Comparison of ENCODE assay signal across 13 mouse cellular contexts in genomic region chr16:32076406-32076805, GRCm38 (mm10). TPM values are rescaled to one million over a fixed set of nuclear protein-coding genes. Genes with fewer than 3 reads are reported as not detected.
DNase-seq lines count a peak whose midpoint lies in the region; ATAC-seq and TF ChIP-seq lines count a peak whose summit lies in the region.
"Had no signal": no experiment of that assay in that cellular context is flagged by ENCODE, and none has a peak within 500 bp of the region (broad histone marks: within the 10 kb centered on the region; RNA-seq: fewer than 3 reads in every experiment).

No protein-coding gene starts in this region.

- H3K27ac ChIP-seq in forebrain, embryonic 13.5 days = no peak overlapping the region
- no peak overlapping the region for H3K27ac ChIP-seq in forebrain, embryonic 14.5 days (ENCODE audit: low read depth, low read length)
- no peak overlapping the region for H3K27ac ChIP-seq in hindbrain, embryonic 14.5 days
- H3K27ac ChIP-seq in hindbrain, embryonic 16.5 days (ENCODE audit: low read depth, low read length) = no peak overlapping the region
- H3K27ac ChIP-seq in lung, embryonic 15.5 days = no peak overlapping the region
- no peak overlapping the region for H3K27ac ChIP-seq in intestine, postnatal 0 days (ENCODE audit: low read depth, low read length)
- H3K27ac ChIP-seq: layer of hippocampus, adult 2 months had no signal

- H3K36me3 ChIP-seq in forebrain, embryonic 13.5 days (ENCODE audit: poor library complexity, severe bottlenecking) = no peaks in the 10 kb centered on the region
- H3K36me3 ChIP-seq in forebrain, embryonic 14.5 days (ENCODE audit: control insufficient read depth, insufficient read depth, low read length) = no peaks in the 10 kb centered on the region
- H3K36me3 ChIP-seq in hindbrain, embryonic 14.5 days (replicated peaks; ENCODE audit: control insufficient read depth, insufficient read depth) = no peaks in the 10 kb centered on the region
- H3K36me3 ChIP-seq in hindbrain, embryonic 16.5 days (ENCODE audit: control insufficient read depth, insufficient read depth, low read length) = no peaks in the 10 kb centered on the region
- no peaks in the 10 kb centered on the region for H3K36me3 ChIP-seq in lung, embryonic 15.5 days
- no peaks in the 10 kb centered on the region for H3K36me3 ChIP-seq in intestine, postnatal 0 days (ENCODE audit: control insufficient read depth, insufficient read depth)

- no peak overlapping the region for H3K9ac ChIP-seq in forebrain, embryonic 13.5 days
- no peak overlapping the region for H3K9ac ChIP-seq in forebrain, embryonic 14.5 days (ENCODE audit: low read length)
- H3K9ac ChIP-seq in hindbrain, embryonic 14.5 days = peak overlapping the region; percentile 3; the same call in 1 of the 2 replicates
- H3K9ac ChIP-seq in hindbrain, embryonic 16.5 days (ENCODE audit: low read depth, low read length) = no peak overlapping the region
- H3K9ac ChIP-seq in lung, embryonic 15.5 days = no peak overlapping the region
- H3K9ac ChIP-seq in intestine, postnatal 0 days (ENCODE audit: low read depth, low read length) = no peak overlapping the region

- TF ChIP-seq CTCF in intestine, postnatal 0 days (IDR thresholded peaks at IDR 0.05; ENCODE audit: low read depth) = no peak

- H3K4me1 ChIP-seq in forebrain, embryonic 13.5 days = peaks cover 28% of the 10 kb centered on the region
- peaks cover 14% of the 10 kb centered on the region; the same call in 1 of the 2 replicates for H3K4me1 ChIP-seq in forebrain, embryonic 14.5 days (ENCODE audit: control insufficient read depth, insufficient read depth, low read length)
- peaks cover 21% of the 10 kb centered on the region for H3K4me1 ChIP-seq in hindbrain, embryonic 14.5 days (replicated peaks; ENCODE audit: control insufficient read depth, insufficient read depth, low read length)
- H3K4me1 ChIP-seq in hindbrain, embryonic 16.5 days (ENCODE audit: control insufficient read depth, insufficient read depth, low read depth, low read length) = peaks cover 15% of the 10 kb centered on the region
- H3K4me1 ChIP-seq in lung, embryonic 15.5 days = peaks cover 18% of the 10 kb centered on the region
- H3K4me1 ChIP-seq in intestine, postnatal 0 days (replicated peaks; ENCODE audit: control insufficient read depth, insufficient read depth, low read length) = 0 out of 2 replicates have a peak, but pooled peaks cover 6% of the 10 kb centered on the region

- no peak for ATAC-seq in forebrain, embryonic 13.5 days
- no peak for ATAC-seq in forebrain, embryonic 14.5 days
- ATAC-seq in hindbrain, embryonic 14.5 days (ENCODE audit: low FRiP score) = no peak
- no peak for ATAC-seq in hindbrain, embryonic 16.5 days
- ATAC-seq in lung, embryonic 15.5 days (ENCODE audit: borderline replicate concordance, extremely low read depth, low FRiP score, low TSS enrichment) = no peak
- ATAC-seq in intestine, postnatal 0 days = no peak
- ATAC-seq: Patski had no signal

- DNase-seq in forebrain, embryonic 14.5 days (ENCODE audit: low spot score) = no peak
- DNase-seq in hindbrain, embryonic 14.5 days (ENCODE audit: low spot score) = no peak
- no peak for DNase-seq in lung, postnatal 14 days
- DNase-seq in layer of hippocampus, adult 8-10 months (ENCODE audit: low spot score in 2 of 2) = no peak
- DNase-seq: adrenal gland, adult 8-10 months; heart, postnatal 36 days; retina, postnatal 1 day had no signal

- H3K4me3 ChIP-seq in forebrain, embryonic 13.5 days = no peak overlapping the region
- no peak overlapping the region for H3K4me3 ChIP-seq in forebrain, embryonic 14.5 days (ENCODE audit: low read depth, low read length)
- H3K4me3 ChIP-seq in hindbrain, embryonic 14.5 days (replicated peaks; ENCODE audit: low read length) = no peak overlapping the region
- no peak overlapping the region for H3K4me3 ChIP-seq in hindbrain, embryonic 16.5 days (ENCODE audit: low read length)
- H3K4me3 ChIP-seq in lung, embryonic 15.5 days = no peak overlapping the region
- H3K4me3 ChIP-seq in intestine, postnatal 0 days (ENCODE audit: low read depth, low read length) = no peak overlapping the region; the same call in 1 of the 2 replicates

- H3K9me3 ChIP-seq in forebrain, embryonic 13.5 days (replicated peaks) = no peaks in the 10 kb centered on the region
- no peaks in the 10 kb centered on the region for H3K9me3 ChIP-seq in forebrain, embryonic 14.5 days (replicated peaks; ENCODE audit: control insufficient read depth, low read length)
- no peaks in the 10 kb centered on the region for H3K9me3 ChIP-seq in hindbrain, embryonic 14.5 days (ENCODE audit: control insufficient read depth, low read length)
- no peaks in the 10 kb centered on the region for H3K9me3 ChIP-seq in hindbrain, embryonic 16.5 days (ENCODE audit: control insufficient read depth, low read length)
- no peaks in the 10 kb centered on the region for H3K9me3 ChIP-seq in lung, embryonic 15.5 days
- H3K9me3 ChIP-seq in intestine, postnatal 0 days (ENCODE audit: control insufficient read depth) = no peaks in the 10 kb centered on the region

- WGBS in forebrain, embryonic 13.5 days = 79% methylated on average over 3 of the region's 3 CpGs
- WGBS in forebrain, embryonic 14.5 days = 62% methylated on average over 3 of the region's 3 CpGs
- 85% methylated on average over 3 of the region's 3 CpGs for WGBS in hindbrain, embryonic 14.5 days
- WGBS in hindbrain, embryonic 16.5 days = 62% methylated on average over 3 of the region's 3 CpGs
- 36% methylated on average over 3 of the region's 3 CpGs for WGBS in lung, embryonic 15.5 days
- WGBS in intestine, postnatal 0 days = 20% methylated on average over 3 of the region's 3 CpGs

- H3K27me3 ChIP-seq in forebrain, embryonic 13.5 days = no peaks in the 10 kb centered on the region
- no peaks in the 10 kb centered on the region for H3K27me3 ChIP-seq in forebrain, embryonic 14.5 days (replicated peaks; ENCODE audit: control insufficient read depth, insufficient read depth, low read length)
- no peaks in the 10 kb centered on the region for H3K27me3 ChIP-seq in hindbrain, embryonic 14.5 days (ENCODE audit: control insufficient read depth, insufficient read depth, low read length)
- H3K27me3 ChIP-seq in hindbrain, embryonic 16.5 days (replicated peaks; ENCODE audit: control insufficient read depth, insufficient read depth, low read length) = no peaks in the 10 kb centered on the region
- no peaks in the 10 kb centered on the region for H3K27me3 ChIP-seq in lung, embryonic 15.5 days
- no peaks in the 10 kb centered on the region for H3K27me3 ChIP-seq in intestine, postnatal 0 days (replicated peaks; ENCODE audit: control insufficient read depth, insufficient read depth, low read length)
- H3K27me3 ChIP-seq: Patski had no signal

- H3K4me2 ChIP-seq in forebrain, embryonic 13.5 days = peak overlapping the region; percentile 24; the same call in 1 of the 2 replicates
- H3K4me2 ChIP-seq in forebrain, embryonic 14.5 days (ENCODE audit: low read length) = no peak overlapping the region
- 0 out of 2 replicates have a peak overlapping the region, but pooled peaks have one; percentile 22 for H3K4me2 ChIP-seq in hindbrain, embryonic 14.5 days (replicated peaks)
- no peak overlapping the region; the same call in 1 of the 2 replicates for H3K4me2 ChIP-seq in hindbrain, embryonic 16.5 days (ENCODE audit: low read length)
- H3K4me2 ChIP-seq in lung, embryonic 15.5 days = peak overlapping the region; percentile 72
- H3K4me2 ChIP-seq in intestine, postnatal 0 days (replicated peaks; ENCODE audit: low read depth) = peak overlapping the region; percentile 64

RNA-seq across cellular contexts. Expression of gene Pak2, which starts 2.7 kb away (rescaled TPM):
- 42.5 and 45.4 TPM in 2 replicates for polyA plus RNA-seq in forebrain, embryonic 13.5 days (2015; fragmentation: Nextera tagmentation; extraction: Ambion mirVana)
- 39.3 and 45.9 TPM in 2 replicates for polyA plus RNA-seq in forebrain, embryonic 14.5 days (2014; fragmentation: Nextera tagmentation; extraction: Ambion mirVana)
- polyA plus RNA-seq in hindbrain, embryonic 14.5 days (2014; fragmentation: Nextera tagmentation; extraction: Ambion mirVana) = 30.6 and 34.5 TPM in 2 replicates
- 24.9 and 29.9 TPM in 2 replicates for polyA plus RNA-seq in hindbrain, embryonic 16.5 days (2015; fragmentation: Nextera tagmentation; extraction: Ambion mirVana)
- 33.2 and 35.7 TPM in 2 replicates for polyA plus RNA-seq in lung, embryonic 15.5 days (2015; fragmentation: Nextera tagmentation; extraction: Ambion mirVana)
- 23.4 and 25.6 TPM in 2 replicates for polyA plus RNA-seq in intestine, postnatal 0 days (2015; fragmentation: Nextera tagmentation; extraction: Ambion mirVana)
- total RNA-seq in layer of hippocampus, adult 8-10 months (2022) = 10 to 100 TPM; 29.4 to 32.2 (median 30.6) TPM

RNA-seq across cellular contexts. Expression of gene Pigx, which starts 23.1 kb away (rescaled TPM):
- 148 and 158 TPM in 2 replicates for polyA plus RNA-seq in forebrain, embryonic 13.5 days (2015; fragmentation: Nextera tagmentation; extraction: Ambion mirVana)
- polyA plus RNA-seq in forebrain, embryonic 14.5 days (2014; fragmentation: Nextera tagmentation; extraction: Ambion mirVana) = 141 and 159 TPM in 2 replicates
- 96.8 and 109 TPM in 2 replicates for polyA plus RNA-seq in hindbrain, embryonic 14.5 days (2014; fragmentation: Nextera tagmentation; extraction: Ambion mirVana)
- polyA plus RNA-seq in hindbrain, embryonic 16.5 days (2015; fragmentation: Nextera tagmentation; extraction: Ambion mirVana) = 94.0 and 94.8 TPM in 2 replicates
- 88.9 and 95.6 TPM in 2 replicates for polyA plus RNA-seq in lung, embryonic 15.5 days (2015; fragmentation: Nextera tagmentation; extraction: Ambion mirVana)
- polyA plus RNA-seq in intestine, postnatal 0 days (2015; fragmentation: Nextera tagmentation; extraction: Ambion mirVana) = 68.1 and 71.6 TPM in 2 replicates
- 10 to 100 TPM; 23.2 to 36.1 (median 27.7) TPM for total RNA-seq in layer of hippocampus, adult 8-10 months (2022)

RNA-seq across cellular contexts. Expression of gene Cep19, which starts 23.2 kb away (rescaled TPM):
- polyA plus RNA-seq in forebrain, embryonic 13.5 days (2015; fragmentation: Nextera tagmentation; extraction: Ambion mirVana) = 39.5 and 44.3 TPM in 2 replicates
- 49.8 and 54.1 TPM in 2 replicates for polyA plus RNA-seq in forebrain, embryonic 14.5 days (2014; fragmentation: Nextera tagmentation; extraction: Ambion mirVana)
- polyA plus RNA-seq in hindbrain, embryonic 14.5 days (2014; fragmentation: Nextera tagmentation; extraction: Ambion mirVana) = 50.3 and 53.0 TPM in 2 replicates
- 48.0 and 51.0 TPM in 2 replicates for polyA plus RNA-seq in hindbrain, embryonic 16.5 days (2015; fragmentation: Nextera tagmentation; extraction: Ambion mirVana)
- polyA plus RNA-seq in lung, embryonic 15.5 days (2015; fragmentation: Nextera tagmentation; extraction: Ambion mirVana) = 29.8 and 30.3 TPM in 2 replicates
- polyA plus RNA-seq in intestine, postnatal 0 days (2015; fragmentation: Nextera tagmentation; extraction: Ambion mirVana) = 22.3 and 23.0 TPM in 2 replicates
- total RNA-seq in layer of hippocampus, adult 8-10 months (2022) = 10 to 100 TPM; 54.7 to 66.3 (median 61.6) TPM

Comparison
In these comparisons a context has a peak if more than half of its experiments do, and no peak if none do; other contexts are left out.
1. H3K4me2 ChIP-seq: peak in forebrain, embryonic 13.5 days (single experiment), hindbrain, embryonic 14.5 days (single experiment), lung, embryonic 15.5 days (single experiment) and intestine, postnatal 0 days (single experiment); none in forebrain, embryonic 14.5 days (single experiment) and hindbrain, embryonic 16.5 days (single experiment).